Mouse (Mus musculus) megakaryocyte, embryonic 14.5 days (primary cell): Measurements from ENCODE around the gene Mcrip1.

Source experiments
- FLI1 ChIP-seq: IDR thresholded peaks from 2 replicates; pipeline ENCODE4 v1.6.1; 2012; ENCODE audit warnings: low read length, inconsistent platforms, mixed read lengths
- GATA1 ChIP-seq: IDR thresholded peaks from 3 replicates; pipeline ENCODE4 v1.6.1; 2012; ENCODE audit warnings: mixed read lengths, low read length, inconsistent platforms, borderline replicate concordance

- TF ChIP-seq GATA1 (no peak), FLI1 (no peak)
Measured at GRCm38 (mm10) chr11:120598990-120599549, 49.5 kb upstream of the Mcrip1 start.
